Mouse (Mus musculus): ENCODE results near the gene Srsf6. TPM values are rescaled to one million over a fixed set of nuclear protein-coding genes. Genes with fewer than 3 reads are reported as not detected.

Srsf6 gene
- polyA plus RNA-seq, 1 experiment = 73.5 TPM

- H3K36me3 ChIP-seq (ENCODE audit: control insufficient read depth, insufficient read depth, low read length) = no peaks in the 10 kb centered on the region
- no peak overlapping the region for H3K4me3 ChIP-seq (ENCODE audit: control insufficient read depth, low read depth, low read length)
- H3K27me3 ChIP-seq (ENCODE audit: control insufficient read depth, insufficient read depth, low read length) = no peaks in the 10 kb centered on the region
- TF ChIP-seq CTCF (IDR thresholded peaks at IDR 0.05; ENCODE audit: control insufficient read depth, insufficient read depth, insufficient replicate concordance, low read depth, low read length) (no peak), POLR2A (IDR thresholded peaks at IDR 0.05; ENCODE audit: control insufficient read depth, low read depth, low read length) (no peak)
- no peak overlapping the region for H3K27ac ChIP-seq (ENCODE audit: control insufficient read depth, insufficient read depth, low read depth, low read length)
- no peaks in the 10 kb centered on the region for H3K4me1 ChIP-seq (ENCODE audit: control insufficient read depth, insufficient read depth, low read length)
Observed at GRCm38 (mm10) chr2:162985923-162986322, 54.6 kb downstream of the Srsf6 start.

Other genes starting within 250 kb of the Srsf6 start
- 3.1 and 4.1 TPM in 2 replicates for gene L3mbtl1, start 11.9 kb downstream of the Srsf6 start, polyA plus RNA-seq (2012; rRNA removed)
- gene Sgk2, start 55.8 kb downstream of the Srsf6 start, polyA plus RNA-seq (2012; rRNA removed) = 0.26 and 0.58 TPM in 2 replicates
- 37.4 and 41.0 TPM in 2 replicates for gene Ift52, start 85.8 kb downstream of the Srsf6 start, polyA plus RNA-seq (2012; rRNA removed)
- 14.2 and 18.5 TPM in 2 replicates for gene Mybl2, start 123.2 kb downstream of the Srsf6 start, polyA plus RNA-seq (2012; rRNA removed)
- gene Gtsf1l, start 156.3 kb downstream of the Srsf6 start, polyA plus RNA-seq (2012; rRNA removed) = 676 and 742 TPM in 2 replicates

Measured in testis, adult 2 months (tissue).